Mouse (Mus musculus) forebrain, embryonic 14.5 days (tissue): Measurements from ENCODE around the gene Gm8237. TPM values are rescaled to one million over a fixed set of nuclear protein-coding genes. Genes with fewer than 3 reads are reported as not detected.

Experiments
- polyA plus RNA-seq: library from polyadenylated mRNA; unstranded; fragments of >200 nt; fragmentation: Nextera tagmentation; extraction: Ambion mirVana; gene quantifications from 2 replicates; pipeline ENCODE4 v1.2.1, GENCODE M21; 2014

Gene Gm8237
- polyA plus RNA-seq, 1 experiment from 2014 or later: 0.32 TPM

Other genes starting within 250 kb of the Gm8237 start
- gene Gm8265, start 247.4 kb downstream of the Gm8237 start, polyA plus RNA-seq: not detected in 2 replicates
- gene Gm9603, start 192.9 kb downstream of the Gm8237 start, polyA plus RNA-seq: not detected in 2 replicates
- 0.13 TPM in 1 of 2 replicates, not detected in the other for gene Gm3373, start 138.8 kb downstream of the Gm8237 start, polyA plus RNA-seq
- 6.5 and 6.6 TPM in 2 replicates for gene Gm3383, start 72.4 kb downstream of the Gm8237 start, polyA plus RNA-seq
- not detected in 2 replicates for gene Gm3424, start 50.1 kb downstream of the Gm8237 start, polyA plus RNA-seq
- gene Gm3248, start 81.4 kb upstream of the Gm8237 start, polyA plus RNA-seq: 1.0 and 1.5 TPM in 2 replicates
- not detected in 2 replicates for gene Gm3453, start 98.8 kb upstream of the Gm8237 start, polyA plus RNA-seq
- gene Gm6337, start 177.9 kb upstream of the Gm8237 start, polyA plus RNA-seq: not detected in 2 replicates
- 2.7 and 4.0 TPM in 2 replicates for gene Gm8206, start 213.6 kb upstream of the Gm8237 start, polyA plus RNA-seq
- 2.6 and 3.2 TPM in 2 replicates for gene Gm3468, start 228.3 kb upstream of the Gm8237 start, polyA plus RNA-seq
- gene Gm3476, start 245.4 kb upstream of the Gm8237 start, polyA plus RNA-seq: not detected in 2 replicates